Mouse (Mus musculus): Measurements from ENCODE around the gene Gm3646. TPM values are rescaled to one million over a fixed set of nuclear protein-coding genes. Genes with fewer than 3 reads are reported as not detected.

Gene Gm3646
- total and polyA plus RNA-seq, 2 experiments from 2014 or later = 3.7 to 17.4 TPM

DNA sequence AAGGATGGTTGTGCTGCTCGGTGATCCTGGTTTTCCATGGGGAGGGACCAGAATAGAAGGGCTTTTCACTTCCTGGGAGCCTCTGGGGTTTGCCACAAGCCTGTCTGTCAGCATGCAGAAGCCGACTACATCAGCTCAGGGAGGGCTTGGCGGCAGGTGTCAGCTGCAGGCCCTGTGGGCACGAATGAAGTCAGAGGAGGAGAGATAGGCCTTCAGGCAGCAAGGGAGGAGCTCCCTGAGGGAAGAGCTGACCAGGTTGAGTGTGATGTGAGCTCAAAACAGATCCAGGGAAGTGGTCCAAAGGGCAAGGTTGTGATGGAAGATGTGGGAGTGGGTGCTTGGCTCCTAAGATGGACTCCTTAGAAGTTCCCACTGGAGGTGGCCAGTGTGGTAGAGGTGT, 35.7 kb upstream of the Gm3646 start:
- Histone ChIP-seq H3K36me3 (replicated peaks; ENCODE audit: control insufficient read depth, insufficient read depth, low read length) (no peaks in the 10 kb centered on the region), H3K27me3 (ENCODE audit: control insufficient read depth, insufficient read depth, low read length) (no peaks in the 10 kb centered on the region), H3K9me3 (replicated peaks; ENCODE audit: control insufficient read depth, low read length) (no peaks in the 10 kb centered on the region), H3K4me1 (ENCODE audit: control insufficient read depth, insufficient read depth) (peaks cover 30% of the 10 kb centered on the region), H3K4me2 (ENCODE audit: low read depth, low read length) (no peak overlapping the region), H3K27ac (ENCODE audit: low read depth) (no peak overlapping the region), H3K4me3 (ENCODE audit: low read depth, low read length) (no peak overlapping the region), H3K9ac (replicated peaks; ENCODE audit: low read depth, low read length) (no peak overlapping the region)
- WGBS = 51% methylated on average over 4 of the region's 4 CpGs
- TF ChIP-seq CTCF (IDR thresholded peaks at IDR 0.05; ENCODE audit: low read depth) = no peak
- TF ChIP-seq EP300 (IDR thresholded peaks at IDR 0.05; ENCODE audit: low read depth) = no peak
- ATAC-seq (ENCODE audit: insufficient read depth, low read depth) (no peak), DNase-seq (ENCODE audit: low spot score) (no peak)

DNA sequence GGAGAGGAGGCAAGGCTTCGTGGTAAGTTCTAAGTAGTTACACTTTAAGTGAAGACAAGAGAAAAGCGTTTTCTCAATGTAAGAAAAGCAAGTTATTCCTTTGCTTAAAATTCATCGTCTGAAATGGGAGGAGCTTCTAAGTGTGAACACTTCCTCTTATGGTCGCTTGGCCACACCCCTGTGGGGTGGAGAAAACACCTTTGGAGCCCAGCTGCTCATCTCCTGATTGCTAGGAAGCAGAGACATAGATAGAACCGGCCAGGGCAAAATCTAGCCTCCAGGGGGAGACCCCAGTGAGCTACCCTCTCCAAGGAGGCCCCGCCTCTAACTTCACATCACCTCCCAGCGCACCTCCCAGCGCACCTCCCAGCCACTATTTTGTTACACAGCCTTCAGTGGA, 34.7 kb upstream of the Gm3646 start:
- 67% methylated on average over 8 of the region's 8 CpGs for WGBS

DNA sequence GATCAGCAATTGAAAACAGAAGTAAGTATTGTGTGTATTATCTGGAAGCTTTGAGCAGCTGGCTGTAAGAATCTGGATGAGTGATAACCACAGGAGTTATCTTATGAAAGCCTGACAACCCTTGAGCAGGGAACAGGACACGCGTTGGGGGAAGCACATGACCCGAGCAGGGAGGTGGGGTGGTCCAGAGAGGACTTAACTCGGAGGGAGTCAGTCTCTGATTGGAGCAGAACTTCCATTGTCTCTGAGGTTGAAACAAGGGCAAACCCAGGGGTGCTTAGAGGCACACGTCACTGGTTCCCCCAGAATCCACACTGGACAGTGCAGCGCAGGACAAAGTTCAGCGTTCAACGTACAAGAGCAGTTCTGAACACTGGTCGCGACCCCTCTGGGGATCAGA, 34.1 kb upstream of the Gm3646 start:
- H3K9ac ChIP-seq (replicated peaks; ENCODE audit: low read depth, low read length) = no peak overlapping the region
- peak overlapping the region; percentile 12; the same call in 1 of the 2 replicates for H3K4me2 ChIP-seq (ENCODE audit: low read depth, low read length)
- H3K27ac ChIP-seq (ENCODE audit: low read depth) = peak overlapping the region; percentile 30; the same call in 1 of the 2 replicates
- ATAC-seq (ENCODE audit: insufficient read depth, low read depth) = peak; percentile 57
- no peaks in the 10 kb centered on the region for H3K9me3 ChIP-seq (replicated peaks; ENCODE audit: control insufficient read depth, low read length)
- WGBS = 43% methylated on average over 10 of the region's 10 CpGs
- peak; percentile 30 for DNase-seq (ENCODE audit: low spot score)
- H3K4me1 ChIP-seq (ENCODE audit: control insufficient read depth, insufficient read depth) = peaks cover 30% of the 10 kb centered on the region
- TF ChIP-seq CTCF (IDR thresholded peaks at IDR 0.05; ENCODE audit: low read depth) = no peak
- no peaks in the 10 kb centered on the region for H3K36me3 ChIP-seq (replicated peaks; ENCODE audit: control insufficient read depth, insufficient read depth, low read length)
- H3K27me3 ChIP-seq (ENCODE audit: control insufficient read depth, insufficient read depth, low read length) = no peaks in the 10 kb centered on the region
- H3K4me3 ChIP-seq (ENCODE audit: low read depth, low read length) = no peak overlapping the region

More for the DNA sequence above, 34.7 kb upstream of the Gm3646 start:
- Histone ChIP-seq H3K27me3 (ENCODE audit: control insufficient read depth, insufficient read depth, low read length) (no peaks in the 10 kb centered on the region), H3K36me3 (replicated peaks; ENCODE audit: control insufficient read depth, insufficient read depth, low read length) (no peaks in the 10 kb centered on the region), H3K4me1 (ENCODE audit: control insufficient read depth, insufficient read depth) (peaks cover 30% of the 10 kb centered on the region), H3K4me3 (ENCODE audit: low read depth, low read length) (no peak overlapping the region), H3K27ac (ENCODE audit: low read depth) (no peak overlapping the region), H3K4me2 (ENCODE audit: low read depth, low read length) (no peak overlapping the region), H3K9me3 (replicated peaks; ENCODE audit: control insufficient read depth, low read length) (no peaks in the 10 kb centered on the region), H3K9ac (replicated peaks; ENCODE audit: low read depth, low read length) (no peak overlapping the region)
- no peak for ATAC-seq (ENCODE audit: insufficient read depth, low read depth)
- TF ChIP-seq CTCF (IDR thresholded peaks at IDR 0.05; ENCODE audit: low read depth) = no peak
- no peak for TF ChIP-seq EP300 (IDR thresholded peaks at IDR 0.05; ENCODE audit: low read depth)
- no peak for DNase-seq (ENCODE audit: low spot score)

- ATAC-seq (ENCODE audit: insufficient read depth, low read depth) (peak; percentile 53), DNase-seq (ENCODE audit: low spot score) (peak; percentile 14)
- no peak overlapping the region for H3K4me3 ChIP-seq (ENCODE audit: low read depth, low read length)
- H3K4me1 ChIP-seq (ENCODE audit: control insufficient read depth, insufficient read depth) = peaks cover 30% of the 10 kb centered on the region
- WGBS = 35% methylated on average over 12 of the region's 12 CpGs
- no peak overlapping the region for H3K9ac ChIP-seq (replicated peaks; ENCODE audit: low read depth, low read length)
- TF ChIP-seq EP300 (IDR thresholded peaks at IDR 0.05; ENCODE audit: low read depth) (no peak), CTCF (IDR thresholded peaks at IDR 0.05; ENCODE audit: low read depth) (no peak)
- no peak overlapping the region for H3K27ac ChIP-seq (ENCODE audit: low read depth)
- no peaks in the 10 kb centered on the region for H3K9me3 ChIP-seq (replicated peaks; ENCODE audit: control insufficient read depth, low read length)
- H3K36me3 ChIP-seq (replicated peaks; ENCODE audit: control insufficient read depth, insufficient read depth, low read length) = no peaks in the 10 kb centered on the region
- H3K4me2 ChIP-seq (ENCODE audit: low read depth, low read length) = no peak overlapping the region
- H3K27me3 ChIP-seq (ENCODE audit: control insufficient read depth, insufficient read depth, low read length) = no peaks in the 10 kb centered on the region
Measured at GRCm38 (mm10) chr1:39838487-39839169, 33.5 kb upstream of the Gm3646 start.

GRCm38 (mm10) chr1:39831594-39832039, 26.5 kb upstream of the Gm3646 start:
- no peaks in the 10 kb centered on the region for H3K9me3 ChIP-seq (replicated peaks; ENCODE audit: control insufficient read depth, low read length)
- DNase-seq (ENCODE audit: low spot score) (no peak), ATAC-seq (ENCODE audit: insufficient read depth, low read depth) (no peak)
- TF ChIP-seq CTCF (IDR thresholded peaks at IDR 0.05; ENCODE audit: low read depth) = no peak
- no peak for TF ChIP-seq EP300 (IDR thresholded peaks at IDR 0.05; ENCODE audit: low read depth)
- no peaks in the 10 kb centered on the region for H3K27me3 ChIP-seq (ENCODE audit: control insufficient read depth, insufficient read depth, low read length)
- peaks cover 13% of the 10 kb centered on the region for H3K4me1 ChIP-seq (ENCODE audit: control insufficient read depth, insufficient read depth)
- H3K4me2 ChIP-seq (ENCODE audit: low read depth, low read length) = no peak overlapping the region
- no peak overlapping the region for H3K4me3 ChIP-seq (ENCODE audit: low read depth, low read length)
- H3K27ac ChIP-seq (ENCODE audit: low read depth) = no peak overlapping the region
- H3K36me3 ChIP-seq (replicated peaks; ENCODE audit: control insufficient read depth, insufficient read depth, low read length) = no peaks in the 10 kb centered on the region
- 68% methylated on average over 4 of the region's 4 CpGs for WGBS
- H3K9ac ChIP-seq (replicated peaks; ENCODE audit: low read depth, low read length) = no peak overlapping the region
